Mouse (Mus musculus) MEL (cell line): ENCODE measurements at regions not wholly inside any gene's neighbourhood (a gene's known extent, or its start where the extent isn't known, plus 50 kb on each side); places are given as distances from the start of the nearest gene placed in this dataset.

Source experiments
- CHD1 ChIP-seq: IDR thresholded peaks from 2 replicates; pipeline ENCODE4 v1.6.1; 2012; ENCODE audit warnings: low read depth, mild to moderate bottlenecking, inconsistent platforms, low read length, improper control_type of control experiment
- CTCF ChIP-seq, 3 experiments: IDR thresholded peaks in 2 of 3; conservative IDR thresholded peaks in 1 of 3; 2 replicates each; pipeline ENCODE4 v1.5.1; 2011 to 2012; ENCODE audit warnings: low read length in 3 of 3, low read depth in 2 of 3, mild to moderate bottlenecking in 2 of 3, improper control_type of control experiment in 1 of 3, inconsistent platforms in 1 of 3, mixed read lengths in 1 of 3, moderate library complexity in 1 of 3; ENCODE audit not compliant: control insufficient read depth in 1 of 3, insufficient read depth in 1 of 3, poor library complexity in 1 of 3, severe bottlenecking in 1 of 3
- EP300 ChIP-seq, 2 experiments: IDR thresholded peaks; 2 replicates each; pipeline ENCODE4 v1.6.1; 2011; ENCODE audit warnings: improper control_type of control experiment in 2 of 2, low read length in 2 of 2, low read depth in 1 of 2, mild to moderate bottlenecking in 1 of 2
- HCFC1 ChIP-seq: IDR thresholded peaks from 2 replicates; pipeline ENCODE4 v1.6.1; 2012; ENCODE audit warnings: low read depth, mild to moderate bottlenecking, inconsistent platforms, low read length, improper control_type of control experiment, moderate library complexity
- NELFE ChIP-seq: IDR thresholded peaks from 2 replicates; pipeline ENCODE4 v1.6.1; 2011; ENCODE audit warnings: low read depth, low read length, improper control_type of control experiment
- NRF1 ChIP-seq: IDR thresholded peaks from 2 replicates; pipeline ENCODE4 v1.6.1; 2014; ENCODE audit warnings: low read depth, mild to moderate bottlenecking, inconsistent platforms, low read length, improper control_type of control experiment, moderate library complexity; ENCODE audit not compliant: poor library complexity, insufficient read depth, severe bottlenecking
- POLR2A ChIP-seq, 2 experiments: IDR thresholded peaks; 2 replicates each; pipeline ENCODE4 v1.6.1; 2011 to 2012; ENCODE audit warnings: low read length in 2 of 2, mild to moderate bottlenecking in 2 of 2, control low read depth in 1 of 2, improper control_type of control experiment in 1 of 2, low read depth in 1 of 2, moderate library complexity in 1 of 2; ENCODE audit not compliant: control insufficient read depth in 1 of 2, insufficient read depth in 1 of 2, poor library complexity in 1 of 2
- POLR2AphosphoS2 ChIP-seq: IDR thresholded peaks from 2 replicates; pipeline ENCODE4 v1.6.1; 2011; ENCODE audit warnings: low read length, improper control_type of control experiment
- POLR2AphosphoS5 ChIP-seq: IDR thresholded peaks from 2 replicates; pipeline ENCODE4 v1.6.1; 2012; ENCODE audit warnings: low read depth, borderline replicate concordance, mild to moderate bottlenecking, inconsistent platforms, low read length, moderate library complexity, mixed read lengths

DNA sequence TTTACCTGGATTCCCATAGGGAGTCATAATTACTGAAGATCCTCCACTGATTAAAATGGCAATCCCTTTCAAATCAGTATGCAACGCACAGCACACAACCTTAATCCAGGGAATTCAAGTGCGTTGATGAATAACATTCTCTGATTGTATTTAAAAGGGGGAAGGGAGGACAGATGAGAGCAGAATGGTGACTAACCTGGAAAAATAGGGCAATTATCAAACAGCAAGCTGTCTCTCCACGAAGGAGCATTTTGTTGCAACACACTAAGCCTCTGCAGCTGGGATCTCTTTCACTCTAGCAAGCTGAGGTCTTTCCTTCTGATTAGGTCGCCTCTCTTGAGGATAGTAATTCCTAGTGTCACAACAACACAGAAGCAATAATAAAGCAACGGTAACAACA is 501.5 kb downstream of the Tusc1 start:
- no peak for TF ChIP-seq POLR2A (IDR thresholded peaks at IDR 0.05; ENCODE audit: control insufficient read depth in 1 of 2, insufficient read depth in 1 of 2, low read depth in 1 of 2, low read length in 2 of 2, poor library complexity in 1 of 2)
- TF ChIP-seq NRF1: no peak
- TF ChIP-seq CTCF (IDR thresholded peaks at IDR 0.05 in 2 of 3, conservative IDR thresholded peaks at IDR 0.05 in 1 of 3; ENCODE audit: control insufficient read depth in 1 of 3, insufficient read depth in 1 of 3, low read depth in 2 of 3, low read length in 3 of 3, poor library complexity in 1 of 3, severe bottlenecking in 1 of 3): no peak
- TF ChIP-seq CHD1: no peak
- no peak for TF ChIP-seq HCFC1
- TF ChIP-seq POLR2AphosphoS5: no peak
- no peak for TF ChIP-seq EP300 (IDR thresholded peaks at IDR 0.05; ENCODE audit: low read depth in 1 of 2, low read length in 2 of 2)
- TF ChIP-seq NELFE: no peak
- no peak for TF ChIP-seq POLR2AphosphoS2
